Mouse (Mus musculus) heart, embryonic 10.5 days (tissue): ENCODE measurements at regions not wholly inside any gene's neighbourhood (a gene's known extent, or its start where the extent isn't known, plus 50 kb on each side); places are given as distances from the start of the nearest gene placed in this dataset.
A peak's percentile ranks its signal among the peaks of the same experiment; 100 is the strongest.

Source experiments
- DNase-seq: peaks from one replicate; pipeline ENCODE4 v3.0.0-alpha.2; 2017; ENCODE audit warnings: low spot score
- H3K27ac ChIP-seq: fragments of 300-500 bp; sonication (generic); 2 replicates; pipeline ENCODE4 v1.5.1; 2016; ENCODE audit warnings: mild to moderate bottlenecking
- H3K27me3 ChIP-seq: fragments of 300-500 bp; sonication (generic); 2 replicates; pipeline ENCODE4 v1.6.1; 2016; ENCODE audit warnings: mild to moderate bottlenecking; ENCODE audit not compliant: poor library complexity, insufficient read depth, severe bottlenecking
- H3K36me3 ChIP-seq: fragments of 300-500 bp; sonication (generic); 2 replicates; pipeline ENCODE4 v1.6.1; 2016; ENCODE audit warnings: mild to moderate bottlenecking, moderate library complexity
- H3K4me1 ChIP-seq: fragments of 300-500 bp; sonication (generic); 2 replicates; pipeline ENCODE4 v1.6.1; 2016; ENCODE audit warnings: mild to moderate bottlenecking
- H3K4me3 ChIP-seq: fragments of 300-500 bp; sonication (generic); 2 replicates; pipeline ENCODE4 v1.5.1; 2016; ENCODE audit warnings: mild to moderate bottlenecking, moderate library complexity
- H3K9me3 ChIP-seq: fragments of 300-500 bp; sonication (generic); 2 replicates; pipeline ENCODE4 v1.6.1; 2016; ENCODE audit warnings: mild to moderate bottlenecking, moderate library complexity
- WGBS: fragments of 180-500 bp; shearing (Covaris S2); methylation state at CpG from one replicate; pipeline ENCODE4 v1.1.7; 2016; 5-methylcytosine and 5-hydroxymethylcytosine counted together

- no peak overlapping the region for H3K27ac ChIP-seq
- H3K4me1 ChIP-seq: no peaks in the 10 kb centered on the region
- 90% methylated on average over 3 of the region's 3 CpGs for WGBS
- H3K27me3 ChIP-seq: no peaks in the 10 kb centered on the region
- H3K36me3 ChIP-seq: peaks cover 11% of the 10 kb centered on the region
- no peak overlapping the region for H3K4me3 ChIP-seq
- DNase-seq: no peak
- no peaks in the 10 kb centered on the region for H3K9me3 ChIP-seq
Measured at GRCm38 (mm10) chr1:137955993-137956392, 219.5 kb downstream of the Ptprc start.

GRCm38 (mm10) chr1:137955139-137955538 lies 220.4 kb downstream of the Ptprc start:
- 78% methylated on average over 2 of the region's 2 CpGs for WGBS
- H3K27ac ChIP-seq: no peak overlapping the region

GRCm38 (mm10) chr1:137953369-137953768 lies 222.1 kb downstream of the Ptprc start:
- no peaks in the 10 kb centered on the region for H3K9me3 ChIP-seq
- 87% methylated on average over 1 of the region's 1 CpGs for WGBS
- DNase-seq: no peak
- H3K4me3 ChIP-seq: no peak overlapping the region
- peaks cover 9% of the 10 kb centered on the region for H3K36me3 ChIP-seq
- H3K4me1 ChIP-seq: no peaks in the 10 kb centered on the region
- H3K27ac ChIP-seq: no peak overlapping the region
- no peaks in the 10 kb centered on the region for H3K27me3 ChIP-seq

More at GRCm38 (mm10) chr1:137955139-137955538, 220.4 kb downstream of the Ptprc start:
- H3K4me3 ChIP-seq: no peak overlapping the region
- peaks cover 6% of the 10 kb centered on the region; the same call in 1 of the 2 replicates for H3K36me3 ChIP-seq
- no peaks in the 10 kb centered on the region for H3K27me3 ChIP-seq
- no peak for DNase-seq
- no peaks in the 10 kb centered on the region for H3K9me3 ChIP-seq
- no peaks in the 10 kb centered on the region for H3K4me1 ChIP-seq

- Histone ChIP-seq H3K27me3 (no peaks in the 10 kb centered on the region), H3K27ac (no peak overlapping the region), H3K36me3 (peaks cover 9% of the 10 kb centered on the region), H3K4me1 (no peaks in the 10 kb centered on the region), H3K9me3 (no peaks in the 10 kb centered on the region), H3K4me3 (no peak overlapping the region)
- DNase-seq: no peak
- 85% methylated on average over 1 of the region's 1 CpGs for WGBS
Measured at GRCm38 (mm10) chr1:137952777-137953176, 222.7 kb downstream of the Ptprc start.

- Histone ChIP-seq H3K9me3 (no peaks in the 10 kb centered on the region), H3K4me1 (no peaks in the 10 kb centered on the region), H3K36me3 (peaks cover 25% of the 10 kb centered on the region), H3K4me3 (no peak overlapping the region), H3K27ac (no peak overlapping the region), H3K27me3 (no peaks in the 10 kb centered on the region)
- WGBS: 64% methylated on average over 1 of the region's 1 CpGs
- no peak for DNase-seq
Measured at GRCm38 (mm10) chr1:137947900-137948299, 227.6 kb downstream of the Ptprc start.

- H3K27me3 ChIP-seq: no peaks in the 10 kb centered on the region
- H3K4me3 ChIP-seq: no peak overlapping the region
- no peak overlapping the region for H3K27ac ChIP-seq
- DNase-seq: no peak
- no peaks in the 10 kb centered on the region for H3K4me1 ChIP-seq
- peaks cover 35% of the 10 kb centered on the region for H3K36me3 ChIP-seq
- H3K9me3 ChIP-seq: no peaks in the 10 kb centered on the region
- 89% methylated on average over 11 of the region's 11 CpGs for WGBS
Measured at GRCm38 (mm10) chr1:137941776-137942522, 233.6 kb downstream of the Ptprc start.

GRCm38 (mm10) chr1:137935746-137936145 lies 239.8 kb downstream of the Ptprc start:
- Histone ChIP-seq H3K27ac (no peak overlapping the region), H3K27me3 (no peaks in the 10 kb centered on the region), H3K4me1 (no peaks in the 10 kb centered on the region), H3K9me3 (no peaks in the 10 kb centered on the region), H3K4me3 (no peak overlapping the region), H3K36me3 (peaks cover 48% of the 10 kb centered on the region)
- 78% methylated on average over 4 of the region's 4 CpGs for WGBS
- no peak for DNase-seq

GRCm38 (mm10) chr1:137929764-137930163 lies 245.7 kb downstream of the Ptprc start:
- H3K27me3 ChIP-seq: no peaks in the 10 kb centered on the region
- H3K9me3 ChIP-seq: no peaks in the 10 kb centered on the region
- peaks cover 15% of the 10 kb centered on the region for H3K4me1 ChIP-seq
- WGBS: 72% methylated on average over 3 of the region's 3 CpGs
- peak overlapping the region; percentile 1; the same call in 1 of the 2 replicates for H3K27ac ChIP-seq
- no peak overlapping the region for H3K4me3 ChIP-seq
- no peak for DNase-seq
- peaks cover 37% of the 10 kb centered on the region for H3K36me3 ChIP-seq

GRCm38 (mm10) chr1:137928522-137928921 lies 247.0 kb downstream of the Ptprc start:
- peaks cover 26% of the 10 kb centered on the region for H3K36me3 ChIP-seq
- DNase-seq: no peak
- WGBS: 55% methylated on average over 6 of the region's 6 CpGs

GRCm38 (mm10) chr1:137927953-137928352 lies 247.6 kb downstream of the Ptprc start:
- Histone ChIP-seq H3K4me3 (no peak overlapping the region), H3K36me3 (peaks cover 22% of the 10 kb centered on the region), H3K27ac (peak overlapping the region; percentile 79), H3K9me3 (no peaks in the 10 kb centered on the region), H3K27me3 (no peaks in the 10 kb centered on the region), H3K4me1 (peaks cover 15% of the 10 kb centered on the region)
- DNase-seq: no peak
- WGBS: 44% methylated on average over 11 of the region's 11 CpGs

More at GRCm38 (mm10) chr1:137928522-137928921, 247.0 kb downstream of the Ptprc start:
- no peaks in the 10 kb centered on the region for H3K27me3 ChIP-seq
- H3K4me3 ChIP-seq: no peak overlapping the region
- H3K4me1 ChIP-seq: peaks cover 15% of the 10 kb centered on the region
- H3K9me3 ChIP-seq: no peaks in the 10 kb centered on the region
- H3K27ac ChIP-seq: peak overlapping the region; percentile 79

- WGBS: 73% methylated on average over 4 of the region's 4 CpGs
- Histone ChIP-seq H3K9me3 (no peaks in the 10 kb centered on the region), H3K27ac (no peak overlapping the region), H3K4me1 (peaks cover 15% of the 10 kb centered on the region), H3K36me3 (peaks cover 8% of the 10 kb centered on the region; the same call in 1 of the 2 replicates), H3K4me3 (no peak overlapping the region), H3K27me3 (no peaks in the 10 kb centered on the region)
- DNase-seq: no peak
Measured at GRCm38 (mm10) chr1:137926326-137926725, 249.2 kb downstream of the Ptprc start.

- DNase-seq: no peak
- no peaks in the 10 kb centered on the region for H3K36me3 ChIP-seq
- H3K4me3 ChIP-seq: no peak overlapping the region
- WGBS: 90% methylated on average over 6 of the region's 6 CpGs
- no peaks in the 10 kb centered on the region for H3K27me3 ChIP-seq
- no peak overlapping the region for H3K27ac ChIP-seq
- H3K9me3 ChIP-seq: no peaks in the 10 kb centered on the region
- peaks cover 15% of the 10 kb centered on the region for H3K4me1 ChIP-seq
Measured at GRCm38 (mm10) chr1:137924156-137924555, 251.4 kb downstream of the Ptprc start.

GRCm38 (mm10) chr1:137923705-137924104 lies 251.8 kb downstream of the Ptprc start:
- 75% methylated on average over 2 of the region's 2 CpGs for WGBS
- H3K4me1 ChIP-seq: peaks cover 13% of the 10 kb centered on the region
- H3K4me3 ChIP-seq: no peak overlapping the region
- no peak overlapping the region for H3K27ac ChIP-seq
- 0 out of 2 replicates have a peak, but pooled peaks cover 2% of the 10 kb centered on the region for H3K36me3 ChIP-seq
- DNase-seq: no peak
- no peaks in the 10 kb centered on the region for H3K9me3 ChIP-seq
- no peaks in the 10 kb centered on the region for H3K27me3 ChIP-seq
